Mouse (Mus musculus): ENCODE measurements around the gene Speer4d. TPM values are rescaled to one million over a fixed set of nuclear protein-coding genes. Genes with fewer than 3 reads are reported as not detected.

The Speer4d gene
- total RNA-seq (2023): not detected

GRCm38 (mm10) chr5:15618764-15619163 lies at the start of gene Speer4d:
Gene Speer4d (plus strand): TSS chr5:15619064.

GRCm38 (mm10) chr5:15577033-15577432 lies 41.8 kb upstream of the Speer4d start, which contains the start of gene Gm21083:
Gene Gm21083 (plus strand): TSS chr5:15577333.

GRCm38 (mm10) chr5:15656959-15657358 lies 38.1 kb downstream of the Speer4d start, which contains the start of gene 4930572O03Rik:
Gene 4930572O03Rik (minus strand): TSS chr5:15657059.

Other genes with a start within 250 kb of the Speer4d start
- gene Gm21149, start 142.5 kb upstream of the Speer4d start, total RNA-seq (2023): not detected
- not detected for gene Gm21190, start 89.8 kb upstream of the Speer4d start, total RNA-seq (2023)
- not detected for gene Gm21083, start 41.7 kb upstream of the Speer4d start, total RNA-seq (2023)
- not detected for gene 4930572O03Rik, start 38.0 kb downstream of the Speer4d start, total RNA-seq (2023)
- gene Speer4c, start 95.2 kb downstream of the Speer4d start, total RNA-seq (2023): not detected

Measured in monocyte, adult 59 days (primary cell).